Mouse (Mus musculus) layer of hippocampus, adult 11-12 months (tissue): ENCODE results near the gene Cracr2a.

ENCODE experiments used
- DNase-seq: peaks from one replicate; pipeline ENCODE4 v3.0.0; 2022; ENCODE audit warnings: low spot score

Gene Cracr2a

DNA sequence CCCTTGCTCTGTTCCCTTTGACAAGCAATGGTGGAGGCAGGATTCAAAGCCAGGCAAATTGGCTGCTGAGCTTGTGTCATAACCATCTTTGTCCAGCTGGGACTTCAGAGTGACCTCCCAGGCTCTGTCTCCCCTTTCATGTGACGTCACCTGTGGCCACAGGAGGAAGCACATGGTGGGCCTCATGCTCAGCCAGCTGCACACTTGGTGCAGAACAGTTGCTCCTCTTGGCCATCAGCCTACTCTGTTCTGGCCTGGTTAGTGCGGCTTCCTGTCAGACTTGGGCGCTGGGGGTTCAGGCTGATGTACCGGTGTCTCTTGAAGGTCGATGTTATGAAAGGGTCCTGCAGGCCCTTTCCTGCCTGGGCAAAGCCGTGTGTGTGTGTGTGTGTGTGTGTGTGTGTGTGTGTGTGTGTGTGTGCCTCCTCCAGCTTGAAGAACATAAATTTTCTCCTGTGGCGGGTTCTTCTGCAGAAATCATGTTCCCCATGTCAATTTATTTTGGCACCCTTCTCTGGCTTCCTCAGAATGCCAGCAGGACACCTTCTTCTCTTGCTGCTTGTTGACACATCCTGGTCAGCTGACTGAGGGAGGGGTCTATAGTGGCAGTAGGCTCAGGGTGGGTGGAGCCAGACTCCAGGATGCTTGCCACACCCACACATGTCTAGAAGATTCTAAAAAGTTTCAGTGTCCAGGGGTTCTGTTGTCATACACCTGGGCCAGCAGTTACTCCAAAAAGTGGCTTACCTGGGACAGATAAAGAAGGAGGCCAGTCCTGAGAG is 5.0 kb downstream of the Cracr2a start:
- no peak for DNase-seq

DNA sequence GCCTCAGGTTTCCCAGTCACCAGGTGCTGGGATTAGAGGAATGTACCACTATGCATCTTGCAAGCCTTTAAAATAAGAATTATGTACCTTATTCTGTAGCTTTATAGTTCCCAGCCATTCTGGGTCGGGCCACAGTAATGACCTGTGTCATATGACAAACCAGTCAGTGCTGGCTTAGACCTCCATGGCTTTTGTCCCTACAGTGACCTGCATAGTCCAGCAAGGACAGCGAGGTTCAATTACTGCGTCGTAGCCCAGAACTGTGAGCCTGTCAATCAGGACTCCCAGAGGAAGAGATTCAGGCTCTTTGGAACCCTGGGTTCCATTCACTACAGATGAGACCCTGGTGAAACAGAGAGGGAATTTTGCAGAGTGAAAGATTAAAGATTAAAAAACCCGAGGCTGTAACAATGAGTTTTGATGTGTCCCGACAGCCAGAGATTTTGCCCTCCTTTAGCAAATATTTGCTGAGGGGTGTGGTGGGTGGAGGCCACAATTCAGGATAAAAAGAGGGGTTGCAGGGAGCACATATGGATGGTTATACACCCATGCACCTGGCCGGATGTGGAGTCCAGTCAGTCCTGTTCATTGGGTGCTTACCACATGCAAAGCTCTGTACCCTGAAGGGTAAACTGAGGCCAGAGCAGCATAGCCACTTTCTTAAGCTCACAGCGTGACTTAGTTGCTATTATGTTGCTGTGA is 10.9 kb downstream of the Cracr2a start:
- no peak for DNase-seq

GRCm38 (mm10) chr6:127573779-127574463 is 12.8 kb downstream of the Cracr2a start:
- DNase-seq = no peak

- no peak for DNase-seq
Observed at GRCm38 (mm10) chr6:127575194-127575593, 14.1 kb downstream of the Cracr2a start.

GRCm38 (mm10) chr6:127577688-127578087 is 16.6 kb downstream of the Cracr2a start:
- no peak for DNase-seq

DNA sequence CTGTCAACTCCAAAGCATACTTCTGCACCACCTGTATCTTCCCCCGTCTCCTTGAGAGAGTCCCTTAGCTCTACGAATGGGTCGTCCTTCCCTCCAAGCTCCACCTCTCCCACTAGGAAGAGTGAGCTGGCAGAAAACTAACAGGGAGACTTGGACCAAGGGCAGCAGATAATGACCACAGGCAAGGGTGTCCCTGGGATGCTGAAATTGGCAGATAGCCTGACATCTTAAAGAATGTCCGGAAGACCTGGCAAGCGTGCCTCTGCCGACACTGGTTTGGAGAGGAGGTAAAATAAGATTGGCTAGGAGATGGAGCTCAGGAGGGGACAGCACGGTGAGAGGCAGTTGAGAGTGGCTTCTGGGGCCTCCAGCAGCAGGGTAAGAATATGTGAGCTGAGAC is 17.2 kb downstream of the Cracr2a start:
- DNase-seq = no peak

DNA sequence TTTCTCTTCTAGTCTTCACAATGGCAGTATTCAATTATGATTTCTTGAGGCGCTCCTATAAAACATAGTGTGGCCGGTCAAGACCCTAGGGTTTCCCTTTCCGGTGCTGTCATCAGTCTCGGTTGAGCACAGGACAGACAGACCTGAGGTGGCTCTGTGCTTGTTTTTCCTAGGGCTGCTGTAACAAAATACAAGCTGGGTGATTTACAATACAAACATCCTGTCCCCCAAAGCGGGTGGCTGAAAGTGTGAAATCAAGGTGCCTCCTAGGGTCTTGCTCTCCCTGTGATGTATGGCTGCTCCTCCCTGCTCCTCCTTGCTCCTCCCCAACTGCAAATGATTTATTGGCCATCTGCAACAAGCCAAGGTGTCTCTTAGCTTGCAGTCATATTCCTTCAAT is 17.7 kb downstream of the Cracr2a start:
- DNase-seq = no peak

DNA sequence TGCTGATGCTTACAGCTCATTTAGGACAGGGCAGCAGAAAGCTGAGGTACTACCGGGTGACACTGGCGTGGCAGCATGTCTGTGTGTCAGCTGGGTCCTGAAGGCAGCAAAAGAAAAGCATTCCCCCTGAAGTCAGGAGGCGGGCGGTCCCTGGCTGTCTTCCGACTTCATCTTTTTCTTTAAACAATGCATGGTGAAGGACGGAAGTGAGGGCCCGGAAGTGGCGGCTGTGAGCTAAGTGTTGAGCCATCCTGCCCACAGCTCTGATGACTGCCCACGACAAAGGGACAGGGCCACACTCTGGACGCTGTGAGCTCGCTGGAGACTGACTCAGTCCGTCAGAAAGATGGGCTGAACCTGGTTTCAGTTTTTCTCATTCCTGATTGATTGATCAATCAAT is 20.8 kb downstream of the Cracr2a start:
- no peak for DNase-seq

DNA sequence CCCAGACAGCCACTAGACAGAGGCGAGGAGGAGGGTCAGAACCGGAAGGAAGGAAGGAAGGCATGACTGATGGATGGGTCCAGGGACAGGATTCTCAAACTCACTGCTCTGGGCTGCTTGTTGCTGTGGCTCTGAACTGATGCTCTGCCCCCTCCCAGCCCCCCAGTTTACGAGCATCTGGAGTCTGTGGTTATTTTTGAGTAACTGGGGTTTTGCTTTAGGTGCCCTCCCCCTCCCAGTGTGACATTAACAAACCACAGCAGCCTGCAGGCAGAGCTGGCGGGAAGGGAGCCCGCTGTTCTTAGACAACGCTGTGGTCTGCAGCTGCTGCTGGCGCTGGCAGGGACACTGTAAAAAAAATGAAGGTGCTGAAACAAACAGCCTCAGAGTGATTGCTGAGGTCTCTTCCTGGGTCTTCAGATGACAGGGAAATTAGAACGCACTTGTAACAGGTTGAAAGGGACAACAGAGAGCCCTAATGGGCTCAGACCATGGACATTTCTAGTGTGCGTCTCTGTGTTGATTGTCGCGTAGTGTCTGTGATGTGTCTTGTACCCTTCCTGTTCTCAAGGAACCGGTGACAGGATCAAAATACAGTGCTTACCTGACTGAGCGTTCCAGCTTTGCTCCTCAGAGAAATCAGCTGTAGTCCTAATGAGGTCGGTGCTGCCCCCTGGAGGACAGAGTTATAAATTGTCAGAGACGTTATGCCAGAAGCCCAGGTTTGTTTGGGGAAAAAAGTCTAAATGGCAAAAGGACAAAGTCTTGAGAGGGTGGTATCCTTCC is 21.4 kb downstream of the Cracr2a start:
- DNase-seq = peak; percentile 88

DNA sequence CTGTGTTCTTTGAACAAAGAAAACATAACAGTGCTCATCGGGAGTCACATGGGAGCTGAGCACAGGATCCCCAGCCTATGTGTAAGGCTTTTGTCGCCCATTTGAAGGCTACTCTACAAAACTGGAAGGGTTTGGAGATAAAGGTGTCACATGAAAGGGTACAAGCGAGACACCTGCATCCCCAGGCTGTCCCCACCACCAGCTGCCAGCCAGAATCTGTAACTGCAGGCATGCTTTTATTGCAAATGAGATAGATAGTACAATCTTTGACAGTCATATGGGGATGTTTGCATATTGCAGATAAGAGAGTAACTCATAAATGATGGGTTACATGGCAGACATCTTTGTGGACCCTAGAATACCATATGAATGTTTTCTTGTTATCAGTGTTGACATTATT is 30.3 kb downstream of the Cracr2a start:
- no peak for DNase-seq

DNA sequence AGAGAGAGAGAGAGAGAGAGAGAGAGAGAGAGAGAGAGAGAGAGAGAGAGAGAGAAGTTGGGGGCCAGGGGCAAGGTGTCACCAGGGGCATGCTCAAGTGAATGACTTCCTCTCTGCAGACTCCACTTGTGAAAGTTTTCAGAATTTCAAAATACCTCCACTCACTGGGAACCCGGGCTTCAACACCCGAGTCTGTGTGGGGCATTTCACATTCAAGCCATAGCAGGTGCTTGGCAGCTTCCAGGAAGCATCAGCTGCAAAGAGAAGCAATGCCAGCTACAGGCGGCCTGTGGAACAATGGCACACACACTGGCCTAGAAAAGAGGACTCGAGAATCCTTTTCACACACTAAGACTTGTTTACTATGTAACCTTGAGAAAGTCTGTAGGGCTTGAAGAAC is 32.3 kb downstream of the Cracr2a start:
- DNase-seq = no peak

DNA sequence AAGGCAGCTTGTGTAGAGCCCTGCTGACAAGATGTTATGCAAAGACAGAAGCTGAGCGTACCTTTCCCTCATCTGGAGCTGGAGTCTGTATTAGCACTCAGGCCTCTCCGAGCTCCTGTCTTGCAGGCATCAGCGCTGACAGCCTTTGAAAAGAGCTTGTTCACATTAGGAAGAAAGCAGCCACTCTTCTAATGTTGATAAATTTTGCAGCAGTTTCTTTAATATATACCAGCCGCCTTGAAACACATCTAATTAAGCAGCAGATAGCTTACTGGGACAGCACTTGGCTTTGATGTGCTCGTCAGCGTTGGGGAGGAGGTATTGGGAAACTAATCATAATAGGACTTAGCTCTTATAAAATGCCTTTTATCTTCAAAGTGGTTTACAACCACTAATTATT is 38.1 kb downstream of the Cracr2a start:
- DNase-seq = no peak

- no peak for DNase-seq
Observed at GRCm38 (mm10) chr6:127605067-127606025, 44.2 kb downstream of the Cracr2a start.

- no peak for DNase-seq
Observed at GRCm38 (mm10) chr6:127609673-127610072, 48.5 kb downstream of the Cracr2a start.

- DNase-seq = no peak
Observed at GRCm38 (mm10) chr6:127611216-127611615, 50.1 kb downstream of the Cracr2a start.

DNA sequence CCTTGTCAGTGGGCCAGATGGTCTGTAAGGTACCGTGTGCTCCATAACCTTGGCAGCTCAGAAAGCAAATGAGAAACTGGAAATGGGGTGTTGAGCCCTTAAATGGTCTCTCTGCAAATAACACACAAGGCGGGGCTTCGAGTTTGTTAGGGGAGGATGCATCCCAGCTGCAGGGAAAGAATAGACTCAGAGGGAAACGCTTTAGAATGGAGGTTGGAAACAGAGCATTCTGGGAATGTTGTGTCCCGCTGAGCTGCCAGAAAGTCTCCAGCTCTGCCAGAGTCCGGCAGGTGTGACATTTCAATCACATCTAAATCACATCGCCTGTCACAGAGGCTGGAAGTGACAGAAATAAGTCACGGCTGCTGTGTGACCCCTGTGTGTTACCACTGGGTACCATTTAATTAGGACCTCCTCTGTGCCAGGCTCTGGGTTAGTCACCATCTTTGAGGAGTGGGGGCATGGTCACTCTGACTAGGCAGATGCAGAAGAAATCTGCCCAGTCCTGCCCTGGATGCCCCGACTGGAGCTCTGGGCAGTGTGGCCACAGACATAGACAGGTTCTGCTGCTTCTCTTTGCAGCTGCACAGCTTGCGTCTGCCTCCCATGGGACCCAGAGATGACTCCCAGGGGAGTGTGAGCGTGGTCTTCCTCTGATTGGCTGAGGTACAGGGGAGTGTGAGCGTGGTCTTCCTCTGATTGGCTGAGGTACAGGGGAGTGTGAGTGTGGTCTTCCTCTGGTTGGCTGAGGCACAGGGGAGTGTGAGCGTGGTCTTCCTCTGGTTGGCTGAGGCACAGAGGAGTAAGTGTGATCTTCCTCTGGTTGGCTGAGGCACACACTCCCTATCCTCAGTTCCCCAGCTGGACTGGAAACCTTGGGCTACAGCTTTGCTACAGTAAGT is 53.2 kb downstream of the Cracr2a start:
- DNase-seq = no peak

DNA sequence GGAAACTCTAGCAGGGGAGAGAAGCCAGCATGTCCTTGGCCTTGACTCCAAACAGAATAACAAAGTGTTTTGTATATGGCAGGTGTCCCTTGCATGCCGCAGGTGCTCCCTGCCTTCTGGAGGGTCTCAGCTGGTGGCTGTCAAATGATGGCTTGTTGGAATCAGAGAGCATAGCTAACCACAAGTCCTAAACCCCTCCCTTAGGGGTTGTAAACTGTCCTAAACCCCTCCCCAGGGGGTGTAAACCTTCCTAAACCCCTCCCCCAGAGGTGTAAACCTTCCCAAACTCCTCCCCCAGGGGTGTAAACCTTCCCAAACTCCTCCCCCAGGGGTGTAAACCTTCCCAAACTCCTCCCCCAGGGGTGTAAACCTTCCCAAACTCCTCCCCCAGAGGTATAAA is 55.5 kb downstream of the Cracr2a start:
- DNase-seq = peak; percentile 6

DNA sequence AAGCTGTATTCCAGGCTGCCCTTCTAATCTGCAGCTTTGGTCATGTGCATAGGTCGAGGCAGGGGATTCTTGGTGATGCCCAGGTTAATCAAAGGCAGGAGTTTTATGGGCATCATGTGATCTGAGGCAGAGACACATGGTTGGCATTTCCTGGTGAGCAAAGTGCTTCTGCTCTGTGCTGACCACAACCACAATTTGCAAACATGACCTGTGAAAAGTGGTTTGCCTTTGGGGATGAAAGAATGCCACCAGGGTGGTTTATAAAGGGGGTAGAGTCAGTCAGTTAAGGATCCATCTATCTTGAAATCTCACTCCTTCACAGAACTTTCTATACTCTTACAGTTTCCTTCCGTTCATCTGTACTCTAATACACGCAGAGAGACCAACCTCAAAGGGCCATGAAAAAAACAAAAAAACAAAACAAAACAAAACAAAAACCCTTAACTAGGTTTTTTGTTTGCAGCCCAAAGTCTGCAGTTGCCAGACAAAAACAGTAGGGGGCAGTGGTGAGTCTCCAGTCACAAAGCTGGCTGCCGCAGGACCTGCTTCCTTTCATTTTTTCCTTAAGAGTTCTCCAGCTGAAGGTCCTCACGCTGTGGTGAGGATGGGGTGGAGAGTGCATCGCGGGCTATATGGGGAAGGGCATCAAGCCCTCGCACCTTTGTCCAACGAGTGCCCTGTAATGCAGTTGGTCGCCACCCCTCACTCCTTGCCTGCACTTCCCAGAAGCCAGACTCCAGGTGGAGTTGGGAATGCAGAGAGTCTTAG is 56.3 kb downstream of the Cracr2a start:
- DNase-seq = peak; percentile 29

- DNase-seq = no peak
Observed at GRCm38 (mm10) chr6:127618686-127619085, 57.5 kb downstream of the Cracr2a start.
